Mouse (Mus musculus) testis, adult 2 months (tissue): ENCODE results near the gene Fas.

Experiments
- CTCF ChIP-seq: fragments of 200-500 bp; IDR thresholded peaks from 2 replicates; pipeline ENCODE4 v1.5.1; 2012; ENCODE audit warnings: low read depth, mild to moderate bottlenecking, inconsistent platforms, low read length, moderate library complexity; ENCODE audit not compliant: control insufficient read depth, insufficient read depth, insufficient replicate concordance
- POLR2A ChIP-seq: fragments of 200-500 bp; IDR thresholded peaks from 2 replicates; pipeline ENCODE4 v1.6.1; 2012; ENCODE audit warnings: low read depth, mild to moderate bottlenecking, inconsistent platforms, low read length, moderate library complexity; ENCODE audit not compliant: control insufficient read depth

- TF ChIP-seq CTCF (no peak), POLR2A (no peak)
Observed at GRCm38 (mm10) chr19:34242925-34243324, 47.5 kb upstream of the Fas start.
